Mouse (Mus musculus): ENCODE data around the gene Rps12. TPM values are rescaled to one million over a fixed set of nuclear protein-coding genes. Genes with fewer than 3 reads are reported as not detected.

The Rps12 gene
- polyA plus RNA-seq (2014; fragmentation: Illumina TruSeq; extraction: RNeasy Lipid Tissue Mini Kit (QIAGEN cat#74804); ENCODE audit: low read depth, low replicate concordance): 775 TPM

DNA sequence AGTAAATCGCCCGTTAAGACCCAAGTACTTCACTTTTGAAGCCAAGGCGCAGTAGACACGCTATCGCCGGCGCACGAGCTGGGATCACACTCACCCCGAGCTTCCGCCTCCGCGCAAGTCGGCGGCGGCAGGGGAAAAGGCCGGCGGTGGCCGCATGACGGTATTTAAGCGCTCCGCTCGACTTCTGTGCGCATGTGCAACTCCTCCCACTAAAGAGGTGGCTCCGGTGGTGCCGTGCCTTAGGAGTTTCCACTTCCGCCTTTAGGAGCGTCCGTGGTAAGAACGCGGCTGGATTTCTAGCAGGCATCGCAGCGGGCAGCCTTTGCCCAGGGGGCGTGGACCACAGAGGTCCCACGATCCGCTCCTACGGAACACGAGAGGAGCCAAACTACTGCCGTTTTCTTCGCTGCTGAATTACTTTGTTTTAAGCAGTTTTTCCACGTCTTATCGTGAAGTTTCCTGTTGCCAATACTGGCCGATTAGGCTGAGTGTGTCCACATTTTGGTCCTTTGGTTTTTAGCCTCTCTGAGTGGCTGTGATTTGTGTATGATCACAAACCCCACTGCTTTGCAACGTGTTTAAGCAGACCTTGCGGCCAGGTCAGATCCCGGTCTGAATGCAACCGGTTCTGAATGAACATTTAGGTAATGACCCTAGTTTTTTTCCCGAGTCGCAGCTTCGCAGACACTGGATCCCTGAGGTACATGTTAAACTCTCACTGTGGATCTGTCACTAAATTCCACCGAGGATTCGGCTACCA lies at the start of gene Rps12:
TSS of gene Rps12 (minus strand) at position 214 of the 760 bp plus-strand sequence.

GRCm38 (mm10) chr10:23796551-23797503 lies 9.8 kb upstream of the Rps12 start, which contains the start of gene Slc18b1:
Slc18b1 (plus strand) TSS chr10:23796986.

Other genes starting within 250 kb of the Rps12 start
- gene Slc18b1, start 9.7 kb upstream of the Rps12 start, polyA plus RNA-seq (2014; fragmentation: Illumina TruSeq; extraction: RNeasy Lipid Tissue Mini Kit (QIAGEN cat#74804); ENCODE audit: low read depth, low replicate concordance): 15.1 TPM
- gene Vnn3, start 64.2 kb upstream of the Rps12 start, polyA plus RNA-seq (2014; fragmentation: Illumina TruSeq; extraction: RNeasy Lipid Tissue Mini Kit (QIAGEN cat#74804); ENCODE audit: low read depth, low replicate concordance): 0.34 TPM
- gene Vnn1, start 107.4 kb upstream of the Rps12 start, polyA plus RNA-seq (2014; fragmentation: Illumina TruSeq; extraction: RNeasy Lipid Tissue Mini Kit (QIAGEN cat#74804); ENCODE audit: low read depth, low replicate concordance): 0.55 TPM
- not detected for gene Taar1, start 133.1 kb upstream of the Rps12 start, polyA plus RNA-seq (2014; fragmentation: Illumina TruSeq; extraction: RNeasy Lipid Tissue Mini Kit (QIAGEN cat#74804); ENCODE audit: low read depth, low replicate concordance)
- not detected for gene Taar2, start 151.3 kb upstream of the Rps12 start, polyA plus RNA-seq (2014; fragmentation: Illumina TruSeq; extraction: RNeasy Lipid Tissue Mini Kit (QIAGEN cat#74804); ENCODE audit: low read depth, low replicate concordance)
- gene Taar3, start 162.3 kb upstream of the Rps12 start, polyA plus RNA-seq (2014; fragmentation: Illumina TruSeq; extraction: RNeasy Lipid Tissue Mini Kit (QIAGEN cat#74804); ENCODE audit: low read depth, low replicate concordance): not detected
- gene Taar4, start 173.2 kb upstream of the Rps12 start, polyA plus RNA-seq (2014; fragmentation: Illumina TruSeq; extraction: RNeasy Lipid Tissue Mini Kit (QIAGEN cat#74804); ENCODE audit: low read depth, low replicate concordance): not detected
- gene Taar5, start 183.4 kb upstream of the Rps12 start, polyA plus RNA-seq (2014; fragmentation: Illumina TruSeq; extraction: RNeasy Lipid Tissue Mini Kit (QIAGEN cat#74804); ENCODE audit: low read depth, low replicate concordance): not detected
- gene Taar6, start 198.4 kb upstream of the Rps12 start, polyA plus RNA-seq (2014; fragmentation: Illumina TruSeq; extraction: RNeasy Lipid Tissue Mini Kit (QIAGEN cat#74804); ENCODE audit: low read depth, low replicate concordance): not detected
- not detected for gene Taar7a, start 206.2 kb upstream of the Rps12 start, polyA plus RNA-seq (2014; fragmentation: Illumina TruSeq; extraction: RNeasy Lipid Tissue Mini Kit (QIAGEN cat#74804); ENCODE audit: low read depth, low replicate concordance)
- gene Taar7b, start 212.7 kb upstream of the Rps12 start, polyA plus RNA-seq (2014; fragmentation: Illumina TruSeq; extraction: RNeasy Lipid Tissue Mini Kit (QIAGEN cat#74804); ENCODE audit: low read depth, low replicate concordance): not detected
- gene Taar7d, start 239.9 kb upstream of the Rps12 start, polyA plus RNA-seq (2014; fragmentation: Illumina TruSeq; extraction: RNeasy Lipid Tissue Mini Kit (QIAGEN cat#74804); ENCODE audit: low read depth, low replicate concordance): not detected